Mouse (Mus musculus): ENCODE data around the gene Cabin1.

Gene Cabin1

DNA sequence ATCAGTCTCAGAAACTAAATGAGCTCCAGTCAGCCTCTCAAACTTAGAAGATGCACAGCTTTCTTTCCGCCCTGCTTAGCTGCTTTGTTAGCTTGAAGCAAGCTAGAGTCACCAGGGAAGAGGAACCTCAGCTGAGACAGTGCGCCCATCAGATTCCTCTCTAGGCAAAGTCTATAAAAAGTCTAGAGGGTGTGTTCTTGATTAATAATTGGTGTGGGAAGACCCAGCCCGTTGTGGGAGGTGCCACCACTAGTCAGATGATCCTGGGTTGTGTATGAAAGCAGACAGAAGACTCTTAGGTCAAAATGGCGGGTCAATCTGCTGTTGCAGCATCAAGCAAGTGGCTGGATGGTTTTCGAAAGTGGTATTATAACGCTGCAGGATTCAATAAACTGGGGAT is 2.7 kb upstream of the Cabin1 start:
- DNase-seq: peak; percentile 57 to 73

DNA sequence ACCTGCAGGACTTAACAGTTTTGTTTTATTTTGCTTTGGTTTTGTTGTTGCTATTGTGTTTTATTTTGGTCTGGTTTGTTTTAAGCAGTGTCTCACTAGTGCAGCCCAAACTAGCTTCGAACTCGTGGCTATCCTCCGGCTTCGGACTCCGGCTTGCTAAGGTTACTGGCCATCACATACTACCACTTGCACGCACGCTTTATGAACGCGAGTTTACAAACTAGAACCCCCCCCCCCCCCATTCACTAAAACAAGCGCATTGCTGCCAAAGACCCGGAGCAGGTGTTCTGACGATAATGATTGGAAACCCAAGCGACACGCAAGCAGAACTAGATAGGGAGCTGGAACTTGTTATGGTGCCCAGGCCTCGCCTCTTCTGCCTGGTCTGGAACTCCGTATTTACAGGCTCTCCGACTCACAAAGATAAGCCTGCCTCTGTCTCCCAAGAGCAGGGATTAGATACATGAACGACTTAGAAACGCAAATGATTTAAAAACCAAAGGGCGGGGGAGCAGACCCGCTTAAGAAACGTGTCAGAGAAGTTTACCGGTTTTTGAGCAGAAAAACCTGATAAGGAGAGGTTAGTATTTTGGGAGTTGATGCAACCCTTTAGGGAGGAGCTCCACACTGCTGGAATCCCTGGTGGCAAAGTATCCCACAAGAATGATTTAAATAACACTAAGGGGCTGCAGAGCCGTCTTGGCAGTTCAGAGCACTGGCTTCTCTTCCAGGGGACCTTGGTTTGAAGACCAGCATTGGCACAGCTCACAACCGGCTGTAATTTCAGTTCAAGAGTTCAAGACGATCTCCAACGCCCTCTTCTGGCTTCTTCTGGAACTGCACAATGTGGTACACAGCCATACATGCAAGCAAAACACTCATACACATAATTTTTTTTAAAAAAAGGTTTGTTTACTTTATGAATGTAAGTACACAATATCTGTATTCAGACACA is 655 bp upstream of the Cabin1 start:
- peak; percentile 64 to 79 for DNase-seq

DNA sequence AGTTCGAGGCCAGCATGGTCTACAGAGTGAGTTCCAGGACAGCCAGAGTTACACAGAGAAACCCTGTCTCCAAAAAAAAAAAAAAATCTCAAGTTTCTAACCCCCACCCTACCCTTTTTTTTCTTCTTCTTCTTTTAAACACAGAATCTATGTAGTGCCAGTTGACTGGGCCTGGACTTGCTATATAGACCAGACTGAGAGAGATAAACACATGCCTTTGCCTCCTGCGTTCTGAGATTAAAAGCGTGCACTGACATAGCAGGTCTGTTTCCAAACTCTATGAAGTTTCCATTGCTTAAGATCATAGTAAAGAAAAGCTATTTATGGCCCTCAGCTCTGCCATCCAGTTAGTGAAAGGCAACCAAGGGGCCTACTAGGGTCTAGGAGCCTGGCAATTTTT is 1.7 kb downstream of the Cabin1 start:
- DNase-seq: no peak

DNA sequence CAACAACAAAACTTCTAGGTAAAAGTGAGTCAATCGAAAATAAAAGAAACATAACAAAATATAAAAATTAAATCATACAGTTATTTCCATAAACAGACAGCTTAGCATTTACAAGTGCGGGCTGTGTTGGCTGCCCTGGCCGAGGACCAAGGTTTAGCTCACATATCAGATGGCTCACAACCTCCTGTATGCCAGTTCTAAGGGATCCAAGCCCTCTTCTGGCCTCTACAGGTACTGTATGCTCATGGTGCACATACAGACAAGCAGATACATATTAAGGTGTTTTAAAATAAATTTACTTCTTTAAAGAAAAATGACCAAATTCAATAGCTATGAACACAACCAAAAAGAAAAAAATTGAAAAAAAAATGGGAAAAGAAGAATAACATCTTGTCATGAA is 3.8 kb downstream of the Cabin1 start:
- no peak for DNase-seq

DNA sequence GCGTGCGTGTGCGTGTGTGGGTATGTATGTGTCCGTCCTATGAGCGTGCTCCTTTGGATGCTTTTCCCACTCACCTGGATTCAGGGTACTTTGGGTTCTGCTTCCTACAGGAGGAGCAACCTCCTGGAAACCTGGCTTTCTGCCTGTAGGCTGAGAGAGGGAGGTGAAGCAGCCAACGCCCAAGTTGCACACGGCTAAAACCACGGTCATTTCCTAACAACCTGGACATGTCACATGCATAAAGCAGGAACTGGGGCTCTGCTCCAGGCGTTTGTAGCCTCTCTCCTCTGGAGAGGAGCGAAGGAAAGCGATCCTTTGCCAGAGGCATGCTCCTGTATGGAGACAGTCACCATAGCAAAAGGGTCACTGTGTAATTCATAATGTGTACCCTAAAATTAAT is 7.4 kb downstream of the Cabin1 start:
- DNase-seq: no peak

DNA sequence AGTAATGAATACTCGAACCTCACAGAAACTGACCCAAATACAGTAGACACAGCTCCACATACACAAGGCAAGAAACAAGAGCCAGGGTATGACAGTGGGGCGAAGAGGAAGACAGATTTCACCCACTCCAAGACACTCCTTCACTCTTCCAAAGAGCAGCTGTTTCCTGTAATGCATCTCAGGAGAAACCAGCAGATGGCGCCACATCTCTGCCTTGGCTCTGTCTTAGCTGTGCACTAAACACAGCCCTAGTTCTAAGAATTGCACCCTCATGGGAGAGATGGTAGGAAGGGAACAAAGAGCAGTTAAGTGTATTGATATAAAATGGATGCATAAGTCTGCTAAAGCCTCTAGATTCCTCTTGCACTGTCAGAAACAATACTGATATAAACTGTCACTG is 20.1 kb downstream of the Cabin1 start:
- DNase-seq: peak; percentile 76 to 92

DNA sequence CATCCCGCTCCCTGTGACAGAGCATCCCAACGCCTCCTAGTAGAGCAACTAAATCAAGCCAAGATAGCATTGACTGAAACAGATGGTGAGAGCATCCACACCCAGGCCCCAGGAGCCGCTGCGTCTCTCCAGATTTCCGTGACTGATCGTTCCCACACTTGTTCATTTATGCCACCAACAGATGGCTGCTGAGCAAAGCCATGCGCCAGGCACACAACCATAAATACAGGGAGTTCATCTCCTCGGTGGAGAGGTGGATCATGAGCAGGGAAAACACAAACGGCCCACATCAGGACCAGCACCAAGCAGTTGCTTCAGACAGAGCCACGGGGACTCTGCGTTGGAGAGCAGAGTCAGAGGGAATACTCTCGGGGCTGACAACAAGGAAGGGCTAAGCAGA is 20.8 kb downstream of the Cabin1 start:
- DNase-seq: no peak

DNA sequence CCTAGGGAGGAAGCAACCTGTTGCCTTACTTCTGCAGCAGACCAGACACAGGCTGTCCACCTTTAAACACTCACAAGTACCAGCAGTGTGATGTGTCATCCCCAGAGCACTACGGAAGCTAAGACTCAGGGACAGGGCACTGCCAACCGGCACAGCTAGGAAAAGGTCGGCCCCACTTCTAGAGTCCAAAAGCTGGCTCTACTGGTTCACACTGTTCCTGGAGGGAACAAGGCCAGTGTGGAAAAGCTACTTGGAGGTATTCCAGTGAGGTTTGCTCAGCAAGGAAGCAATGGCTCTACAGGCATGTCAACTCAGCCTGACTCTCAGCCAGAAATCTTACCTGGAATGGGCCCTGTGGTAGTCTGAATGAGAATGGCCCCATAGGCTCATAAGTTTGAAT is 23.3 kb downstream of the Cabin1 start:
- no peak for DNase-seq

DNA sequence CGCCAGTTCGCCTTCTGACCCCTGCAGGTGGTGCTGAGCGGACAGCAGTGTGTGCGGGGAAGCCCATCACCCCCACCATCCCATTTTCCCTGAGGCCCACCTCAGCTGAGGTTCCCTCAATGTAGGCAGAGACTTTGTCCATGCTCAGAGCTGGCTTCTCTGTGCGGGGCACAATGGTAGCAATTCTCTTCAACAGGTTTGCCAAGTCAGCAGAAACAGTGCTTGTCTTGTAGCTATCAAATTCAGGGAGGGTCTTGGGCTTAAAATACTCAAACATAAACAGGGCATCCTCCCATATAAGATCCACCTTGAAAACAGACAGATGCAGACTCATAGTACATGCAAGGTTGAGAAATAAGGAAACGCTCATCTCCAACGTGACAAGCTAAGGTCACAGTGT is 38.7 kb downstream of the Cabin1 start:
- DNase-seq: no peak

DNA sequence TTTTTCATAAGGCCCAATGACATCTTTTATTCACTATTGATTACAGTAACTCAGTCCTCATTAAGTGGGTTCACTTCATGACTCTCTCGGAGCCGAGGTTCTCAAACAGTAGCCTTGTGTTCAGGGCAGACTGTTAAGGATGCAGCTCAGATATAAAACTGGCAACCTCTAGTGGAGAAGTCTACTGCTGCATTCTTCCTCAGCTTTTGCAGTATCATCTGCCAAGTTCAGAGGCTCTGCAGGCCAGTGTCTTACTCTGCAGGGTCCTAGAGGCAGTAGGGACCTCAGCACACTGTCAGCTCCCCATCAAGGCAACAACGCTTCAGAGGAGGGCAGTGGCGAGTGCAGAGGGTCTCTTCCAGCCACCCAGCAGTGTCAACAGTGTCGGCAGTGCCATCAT is 43.9 kb downstream of the Cabin1 start:
- DNase-seq: no peak

DNA sequence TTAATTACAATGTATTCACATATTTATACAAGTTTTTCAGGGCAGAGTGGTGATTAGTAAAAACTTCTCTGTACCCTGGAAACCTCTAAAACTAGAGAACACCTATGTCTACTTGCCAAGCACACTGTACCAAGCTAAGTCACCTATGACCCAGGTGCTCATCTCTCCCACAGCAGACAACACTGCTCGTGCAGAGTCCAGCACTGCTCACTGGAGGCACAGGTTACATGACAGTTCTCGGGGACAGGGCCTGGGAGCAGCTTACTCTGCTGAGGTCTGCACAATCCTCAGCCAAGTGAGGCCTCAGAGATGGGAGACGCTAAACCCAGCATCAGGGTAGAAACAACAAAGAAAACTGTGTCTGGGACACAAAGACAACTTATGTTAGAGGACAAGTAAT is 49.3 kb downstream of the Cabin1 start:
- peak in 1 of 2 experiments; percentile 56 for DNase-seq

DNA sequence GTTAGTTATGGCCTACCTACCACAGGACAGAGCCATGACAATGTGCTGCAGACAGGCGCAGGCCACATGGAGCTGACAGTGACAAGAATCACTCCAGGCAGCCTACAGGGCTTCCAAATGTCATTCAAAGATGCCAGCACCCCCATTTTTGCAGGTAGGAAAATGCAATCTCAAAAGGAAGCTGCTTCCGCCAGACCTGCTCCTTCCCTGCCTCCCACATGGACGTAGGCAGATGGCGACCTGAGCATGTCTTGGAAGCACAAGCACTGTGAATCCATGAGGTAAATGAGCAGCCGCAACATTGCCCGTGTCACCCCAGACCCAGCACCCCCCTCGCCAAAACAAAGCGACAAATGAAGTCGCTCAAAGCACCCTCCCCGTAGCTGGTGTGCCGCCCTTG is 51.1 kb downstream of the Cabin1 start:
- no peak for DNase-seq

DNA sequence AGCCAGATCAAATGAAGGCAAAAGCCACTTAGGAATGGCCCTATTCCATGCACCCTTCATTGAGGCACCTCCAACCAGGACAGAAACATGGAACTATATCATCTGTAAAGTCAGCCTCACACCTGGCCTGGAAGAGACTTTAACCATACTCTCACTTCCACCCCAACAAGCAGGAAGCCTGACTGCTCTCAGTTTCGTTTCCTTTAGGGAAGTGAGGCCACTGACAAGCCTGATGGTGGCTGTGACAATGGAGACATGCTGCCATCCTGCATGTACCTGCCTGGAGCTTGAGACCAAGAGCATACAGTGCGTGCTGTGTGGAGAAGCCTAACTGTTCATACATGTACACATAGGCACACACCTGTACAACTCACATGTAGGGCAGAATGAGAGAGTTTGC is 53.9 kb downstream of the Cabin1 start:
- DNase-seq: no peak

DNA sequence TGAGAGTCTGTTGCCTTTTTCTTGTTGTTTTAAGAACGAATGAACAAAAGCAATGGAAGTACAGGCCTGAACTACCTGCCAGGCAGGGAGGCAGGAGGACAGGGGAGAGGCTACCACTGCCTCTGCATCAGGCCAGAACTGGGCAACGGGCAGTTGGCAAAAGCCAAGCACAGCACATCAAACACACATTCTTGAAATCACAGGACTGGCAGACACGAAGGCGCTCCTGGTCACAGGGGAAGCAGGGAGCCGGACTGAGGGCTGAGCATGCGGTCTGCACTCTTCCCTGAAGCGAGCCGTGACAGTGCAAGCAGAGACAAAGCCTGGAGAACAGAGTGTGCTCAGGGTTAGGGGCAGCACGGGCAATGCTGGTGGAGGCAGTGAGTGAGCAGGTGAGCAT is 54.9 kb downstream of the Cabin1 start:
- peak; percentile 25 to 74 for DNase-seq

DNA sequence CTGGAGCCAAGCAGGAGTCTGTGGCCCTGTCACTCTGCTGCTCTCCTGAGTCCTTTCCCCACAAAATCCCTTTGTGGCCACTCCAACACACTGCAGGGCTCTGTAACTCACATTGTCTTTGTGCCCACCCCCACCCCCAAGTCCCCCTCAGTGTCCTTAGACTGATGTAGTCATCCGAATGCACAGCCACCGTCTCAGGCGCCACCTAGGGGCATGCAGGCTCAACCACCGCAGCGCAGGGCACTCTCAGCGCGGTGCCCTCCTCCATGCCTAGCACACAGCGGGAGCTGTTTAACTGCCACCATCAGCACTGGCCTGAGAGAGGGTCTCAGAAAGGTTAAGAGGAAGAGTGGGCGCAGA is 55.5 kb downstream of the Cabin1 start:
- peak in 1 of 2 experiments; percentile 36 for DNase-seq

DNA sequence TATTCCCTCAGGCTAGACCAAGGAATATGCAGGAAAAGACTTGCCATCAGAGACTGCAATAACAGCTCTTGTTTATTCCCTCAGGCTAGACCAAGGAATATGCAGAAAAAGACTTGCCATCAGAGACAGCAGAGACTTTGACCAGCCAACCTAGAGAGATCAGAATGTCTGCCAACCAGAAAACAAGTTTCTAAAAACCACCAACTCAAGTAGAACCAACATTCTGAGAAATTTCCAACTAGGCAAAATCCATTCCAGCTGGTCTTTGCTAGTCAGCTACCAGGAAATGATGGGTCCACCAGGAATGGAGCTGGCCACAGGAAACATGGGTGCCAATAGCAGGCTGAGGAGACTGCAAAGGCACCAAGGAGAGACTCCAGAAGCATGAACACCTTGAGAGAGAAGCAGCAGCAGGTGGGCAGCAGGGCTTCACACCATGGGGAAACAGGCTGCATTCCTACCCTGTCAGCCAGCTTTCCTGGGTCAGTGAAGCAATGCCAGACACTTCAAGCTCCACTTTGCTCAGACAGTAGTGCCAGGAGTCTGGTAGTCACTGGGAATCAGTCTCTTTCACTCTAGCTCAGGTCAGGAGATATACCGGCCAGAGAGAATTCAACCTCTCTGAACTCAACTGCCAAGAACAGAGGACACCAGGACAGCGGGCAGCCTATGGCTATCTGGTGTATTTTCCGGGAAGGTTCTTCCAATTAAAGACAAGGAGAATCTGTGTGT is 56.1 kb downstream of the Cabin1 start:
- DNase-seq: no peak

DNA sequence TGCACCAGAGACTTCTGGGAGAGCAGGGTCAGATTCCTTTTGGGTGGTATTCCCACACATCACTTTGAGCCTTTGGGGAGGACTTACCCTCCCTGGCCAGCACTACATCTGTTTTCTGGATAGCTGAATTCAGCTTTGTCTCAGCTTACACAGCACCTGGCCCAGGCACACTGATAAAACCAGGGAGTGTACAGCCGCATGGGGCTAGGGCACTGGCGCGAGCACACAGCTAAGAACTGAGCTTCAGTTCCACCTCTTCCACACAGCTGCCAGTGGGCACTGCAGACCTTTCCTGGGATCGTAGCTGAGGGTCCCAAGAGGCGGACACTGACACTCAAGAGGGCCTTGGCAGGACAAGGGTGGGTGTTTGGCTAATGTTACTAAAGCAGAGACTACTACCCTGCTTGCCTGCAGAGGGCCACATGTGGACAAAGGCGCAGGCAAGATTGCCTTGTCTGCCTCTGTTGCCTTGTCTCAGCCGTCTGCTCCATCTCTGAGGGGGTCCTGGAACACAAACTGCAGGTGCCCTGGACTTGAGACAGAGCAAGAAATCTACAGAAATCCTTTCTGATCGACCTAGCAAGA is 57.4 kb downstream of the Cabin1 start:
- no peak for DNase-seq

DNA sequence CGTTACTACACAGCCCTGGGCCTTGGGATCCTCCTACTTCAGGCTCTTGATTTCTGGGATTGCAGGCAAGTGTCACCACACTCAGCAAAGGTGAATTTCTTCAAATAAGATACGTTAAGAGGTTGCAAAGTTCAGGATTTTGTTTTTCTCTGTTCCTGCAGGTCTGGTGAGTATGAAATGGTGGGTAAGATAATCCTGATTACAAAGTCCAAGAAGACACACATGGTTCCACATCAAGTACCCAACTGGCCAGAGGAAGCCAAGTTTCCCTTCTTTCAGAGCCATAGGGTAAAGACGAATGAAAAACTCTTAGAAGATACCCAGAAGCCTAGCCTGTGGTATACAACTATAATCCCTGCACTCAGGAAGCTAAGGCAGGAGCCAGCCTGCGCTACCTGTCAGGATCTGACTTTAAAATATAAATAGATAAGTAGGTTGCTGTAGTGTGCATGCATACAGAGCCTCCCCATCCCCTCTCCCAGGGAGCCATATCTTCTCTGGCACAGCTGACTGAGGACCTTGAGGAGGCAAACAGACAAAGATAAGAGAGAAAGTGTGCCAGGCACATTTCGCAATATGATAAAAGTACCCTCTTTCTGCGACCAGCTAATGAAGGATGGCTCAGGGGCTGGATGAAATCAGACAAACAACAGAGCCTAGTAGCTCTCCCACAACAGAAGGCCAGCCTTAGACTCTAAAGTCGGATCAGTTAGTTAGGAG is 58.3 kb downstream of the Cabin1 start:
- no peak for DNase-seq

DNA sequence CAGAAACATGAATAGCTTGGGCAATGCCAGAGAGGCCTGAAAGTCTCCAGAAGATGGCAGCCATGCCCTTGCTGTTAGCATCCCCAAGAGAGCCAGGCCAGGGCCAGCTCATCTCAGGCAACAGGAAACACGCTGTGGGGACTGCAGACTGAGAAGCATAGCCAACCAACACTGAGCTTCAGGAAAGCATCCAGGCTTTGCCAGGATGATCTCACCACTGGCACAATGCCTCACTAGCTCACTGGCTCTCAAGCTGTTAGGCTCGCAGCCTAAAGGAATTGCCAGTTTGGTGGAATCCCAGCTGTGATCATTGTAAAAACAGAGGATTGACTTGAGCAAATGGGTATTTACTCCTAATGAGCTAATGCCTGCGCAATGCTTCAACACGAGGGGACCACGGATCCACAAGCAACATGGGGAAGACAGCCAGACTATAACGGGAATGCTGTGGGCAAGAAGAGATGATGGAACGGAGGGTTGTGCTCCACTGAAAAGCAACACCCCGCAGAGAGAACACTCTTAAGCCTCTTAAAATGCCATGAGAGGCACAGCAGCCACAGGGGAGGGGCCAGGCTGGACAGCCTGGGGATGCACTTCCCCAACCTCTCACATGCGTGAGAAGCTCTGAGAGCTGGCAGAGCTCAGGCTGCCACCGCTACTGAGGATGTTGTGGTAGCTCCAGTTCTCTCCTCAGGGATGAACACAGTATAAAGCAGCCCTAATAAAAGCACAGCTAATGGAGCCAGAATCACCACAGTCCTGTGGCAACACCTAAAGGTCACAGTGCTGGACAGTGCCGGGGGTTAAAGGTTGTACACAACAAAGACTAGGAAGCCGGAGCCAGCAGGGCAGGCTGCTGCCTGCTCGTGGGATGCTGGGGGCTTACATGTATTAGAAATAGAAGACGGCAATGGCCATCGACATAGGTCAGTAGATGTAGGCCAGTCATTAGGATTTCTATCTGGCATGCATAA is 59.6 kb downstream of the Cabin1 start:
- DNase-seq: peak; percentile 60 to 80

DNA sequence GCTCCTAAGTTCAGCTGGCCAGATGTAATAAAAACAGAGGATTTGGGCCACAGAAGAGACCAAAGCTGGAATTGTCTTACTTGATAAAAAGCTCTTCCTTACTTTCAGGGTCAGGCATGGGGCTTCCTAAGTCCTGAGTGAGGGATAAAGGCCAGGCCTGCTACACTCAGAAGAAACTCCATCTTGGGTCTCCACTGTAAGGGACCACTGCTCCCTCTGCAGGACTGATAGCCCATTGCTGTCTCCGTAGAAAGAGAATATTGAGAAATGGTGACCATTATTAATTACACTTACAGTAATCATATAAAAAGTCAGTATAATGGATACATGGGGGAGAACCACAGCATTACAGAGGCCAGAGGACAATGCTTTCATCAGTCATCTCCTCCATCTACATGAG is 60.6 kb downstream of the Cabin1 start:
- peak in 1 of 2 experiments; percentile 38 for DNase-seq

DNA sequence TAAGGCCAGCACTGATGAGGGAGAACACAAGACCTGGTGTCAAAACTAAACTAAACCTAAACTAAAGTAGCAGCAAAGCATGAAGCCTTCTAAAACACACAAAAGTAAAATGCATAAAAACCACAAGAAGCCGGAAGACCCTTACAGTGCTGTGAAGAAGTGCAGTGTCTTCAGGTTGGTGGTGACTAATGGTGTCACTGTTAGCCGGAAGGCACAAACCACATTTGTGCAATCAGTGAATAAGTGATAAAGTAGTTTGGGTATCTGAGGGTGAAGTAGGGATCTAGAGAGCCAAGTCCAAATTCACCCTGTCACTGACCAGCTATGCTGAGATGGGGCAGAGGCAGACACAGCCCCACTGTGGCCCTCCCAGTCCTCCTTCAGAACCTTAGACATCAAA is 61.6 kb downstream of the Cabin1 start:
- DNase-seq: no peak

DNA sequence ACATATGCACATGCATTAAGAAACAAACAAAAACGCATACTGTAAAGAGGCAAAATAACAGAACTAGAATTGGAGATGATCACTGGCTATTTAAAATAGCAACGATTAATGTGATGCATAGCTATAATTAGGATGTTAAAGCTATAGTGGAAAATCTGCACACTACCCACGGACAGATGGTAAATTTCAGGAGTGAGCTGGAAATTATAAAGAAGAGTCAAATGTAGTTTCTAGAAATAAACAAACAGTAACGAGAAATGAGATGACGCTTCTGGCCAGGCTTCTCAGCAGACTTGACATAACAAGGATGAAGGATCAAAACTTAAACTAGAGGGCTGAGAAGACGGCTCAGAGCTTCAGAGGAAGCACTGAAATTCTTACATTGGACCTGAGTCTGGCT is 62.9 kb downstream of the Cabin1 start:
- DNase-seq: no peak

Data from kidney, postnatal 25 days (tissue).